Mouse (Mus musculus) neural tube, embryonic 11.5 days (tissue): ENCODE data around the gene Tceanc2. TPM values are rescaled to one million over a fixed set of nuclear protein-coding genes. Genes with fewer than 3 reads are reported as not detected.

Experiments
- ATAC-seq: fragments of 200-750 bp; cut with Nextera tagmentation; 2 replicates; pipeline ENCODE4 v1.8.0; 2017; ENCODE audit warnings: moderate number of reproducible peaks, mild to moderate bottlenecking, moderate TSS enrichment, moderate library complexity; ENCODE audit not compliant: insufficient read depth, low FRiP score, low TSS enrichment
- DNase-seq: peaks from one replicate; pipeline ENCODE4 v3.0.0-alpha.2; 2015; ENCODE audit warnings: low spot score
- H3K27ac ChIP-seq: fragments of 300-500 bp; sonication (generic); 2 replicates; pipeline ENCODE4 v1.5.1; 2014; ENCODE audit warnings: low read depth, mild to moderate bottlenecking, low read length
- H3K27me3 ChIP-seq: fragments of 300-500 bp; sonication (generic); 2 replicates; pipeline ENCODE4 v1.6.1; 2014; ENCODE audit warnings: mild to moderate bottlenecking, low read length, mixed read lengths; ENCODE audit not compliant: control insufficient read depth, insufficient read depth
- H3K36me3 ChIP-seq: fragments of 300-500 bp; sonication (generic); 2 replicates; pipeline ENCODE4 v1.6.1; 2014; ENCODE audit warnings: mild to moderate bottlenecking, low read length, moderate library complexity, mixed read lengths; ENCODE audit not compliant: control insufficient read depth, insufficient read depth
- H3K4me1 ChIP-seq: fragments of 300-500 bp; sonication (generic); 2 replicates; pipeline ENCODE4 v1.6.1; 2014; ENCODE audit warnings: low read length, mixed read lengths; ENCODE audit not compliant: control insufficient read depth, insufficient read depth
- H3K4me2 ChIP-seq: fragments of 300-500 bp; sonication (generic); 2 replicates; pipeline ENCODE4 v1.6.1; 2014; ENCODE audit warnings: low read depth, mild to moderate bottlenecking, moderate library complexity
- H3K4me3 ChIP-seq: fragments of 300-500 bp; sonication (generic); 2 replicates; pipeline ENCODE4 v1.5.1; 2014; ENCODE audit warnings: low read depth, low read length
- H3K9ac ChIP-seq: fragments of 300-500 bp; sonication (generic); 2 replicates; pipeline ENCODE4 v1.6.1; 2014; ENCODE audit warnings: mild to moderate bottlenecking, low read length
- H3K9me3 ChIP-seq: fragments of 300-500 bp; sonication (generic); 2 replicates; pipeline ENCODE4 v1.6.1; 2016; ENCODE audit warnings: low read length; ENCODE audit not compliant: control insufficient read depth
- WGBS: fragments of 180-500 bp; shearing (Covaris S2); extraction: QIAGEN DNeasy Blood & Tissue Kit; methylation state at CpG from one replicate; pipeline ENCODE4 v1.1.7; 2014; 5-methylcytosine and 5-hydroxymethylcytosine counted together
- polyA plus RNA-seq: library from polyadenylated mRNA; unstranded; fragments of >200 nt; fragmentation: Nextera tagmentation; extraction: Ambion mirVana; gene quantifications from 2 replicates; pipeline ENCODE4 v1.2.1, GENCODE M21; 2014

Gene Tceanc2
- polyA plus RNA-seq, 1 experiment from 2014 or later = 24.8 TPM

- Histone ChIP-seq H3K27me3 (no peaks in the 10 kb centered on the region), H3K9me3 (no peaks in the 10 kb centered on the region), H3K4me3 (no peak within 1 kb of the TSS), H3K9ac (no peak within 1 kb of the TSS), H3K4me1 (peaks cover 11% of the 10 kb centered on the region), H3K4me2 (no peak within 1 kb of the TSS), H3K27ac (peak within 1 kb of the TSS; percentile 60), H3K36me3 (no peaks in the 10 kb centered on the region)
- ATAC-seq (0 out of 2 replicates have a peak, but pooled peaks have one; percentile 20), DNase-seq (no peak)
- 43% methylated on average over 16 of the region's 16 CpGs for WGBS
Observed at GRCm38 (mm10) chr4:107096841-107097373, 82.0 kb downstream of the Tceanc2 start, which contains the start of gene Cdcp2. Cdcp2 (plus strand) TSS chr4:107096891.

GRCm38 (mm10) chr4:107096043-107096442 lies 82.9 kb downstream of the Tceanc2 start:
- no peaks in the 10 kb centered on the region for H3K9me3 ChIP-seq
- H3K4me1 ChIP-seq = peaks cover 11% of the 10 kb centered on the region
- H3K4me2 ChIP-seq = no peak overlapping the region
- no peak for DNase-seq
- H3K36me3 ChIP-seq = no peaks in the 10 kb centered on the region
- WGBS = 39% methylated on average over 6 of the region's 6 CpGs
- peak overlapping the region; percentile 60 for H3K27ac ChIP-seq
- ATAC-seq = no peak
- no peak overlapping the region for H3K4me3 ChIP-seq
- no peak overlapping the region for H3K9ac ChIP-seq
- no peaks in the 10 kb centered on the region for H3K27me3 ChIP-seq

- Histone ChIP-seq H3K4me2 (no peak overlapping the region), H3K9ac (no peak overlapping the region), H3K27ac (no peak overlapping the region), H3K9me3 (no peaks in the 10 kb centered on the region), H3K36me3 (no peaks in the 10 kb centered on the region), H3K27me3 (no peaks in the 10 kb centered on the region), H3K4me3 (no peak overlapping the region), H3K4me1 (peaks cover 11% of the 10 kb centered on the region)
- ATAC-seq (no peak), DNase-seq (no peak)
- WGBS = 82% methylated on average over 16 of the region's 16 CpGs
Observed at GRCm38 (mm10) chr4:107094484-107095187, 84.3 kb downstream of the Tceanc2 start.

- 81% methylated on average over 14 of the region's 14 CpGs for WGBS
- no peak overlapping the region for H3K9ac ChIP-seq
- no peak overlapping the region for H3K4me2 ChIP-seq
- 0 out of 2 replicates have a peak, but pooled peaks cover 5% of the 10 kb centered on the region for H3K4me1 ChIP-seq
- no peak overlapping the region for H3K4me3 ChIP-seq
- DNase-seq (no peak), ATAC-seq (no peak)
- no peaks in the 10 kb centered on the region for H3K27me3 ChIP-seq
- no peaks in the 10 kb centered on the region for H3K9me3 ChIP-seq
- no peak overlapping the region for H3K27ac ChIP-seq
- H3K36me3 ChIP-seq = no peaks in the 10 kb centered on the region
Observed at GRCm38 (mm10) chr4:107091696-107092095, 87.2 kb downstream of the Tceanc2 start.

- H3K27me3 ChIP-seq = no peaks in the 10 kb centered on the region
- no peaks in the 10 kb centered on the region for H3K9me3 ChIP-seq
- peaks cover 12% of the 10 kb centered on the region for H3K4me1 ChIP-seq
- H3K9ac ChIP-seq = peak overlapping the region; percentile 1
- WGBS = 20% methylated on average over 6 of the region's 6 CpGs
- no peaks in the 10 kb centered on the region for H3K36me3 ChIP-seq
- H3K4me3 ChIP-seq = no peak overlapping the region
- ATAC-seq (peak; percentile 94), DNase-seq (peak; percentile 84)
- no peak overlapping the region for H3K4me2 ChIP-seq
- peak overlapping the region; percentile 69 for H3K27ac ChIP-seq
Observed at GRCm38 (mm10) chr4:107084858-107085257, 94.1 kb downstream of the Tceanc2 start.

GRCm38 (mm10) chr4:107084343-107084742 lies 94.6 kb downstream of the Tceanc2 start:
- ATAC-seq = peak; percentile 56

More at GRCm38 (mm10) chr4:107084343-107084742, 94.6 kb downstream of the Tceanc2 start:
- peak overlapping the region; percentile 1 for H3K9ac ChIP-seq
- DNase-seq = peak; percentile 50
- H3K36me3 ChIP-seq = no peaks in the 10 kb centered on the region
- WGBS = 23% methylated on average over 1 of the region's 1 CpGs
- H3K27me3 ChIP-seq = no peaks in the 10 kb centered on the region
- H3K9me3 ChIP-seq = no peaks in the 10 kb centered on the region
- peak overlapping the region; percentile 69 for H3K27ac ChIP-seq
- peaks cover 12% of the 10 kb centered on the region for H3K4me1 ChIP-seq
- H3K4me2 ChIP-seq = no peak overlapping the region
- H3K4me3 ChIP-seq = no peak overlapping the region

Other genes with a start within 250 kb of the Tceanc2 start
- gene Mrpl37, start 112.2 kb downstream of the Tceanc2 start, polyA plus RNA-seq = 122 and 124 TPM in 2 replicates
- 3.7 and 7.0 TPM in 2 replicates for gene Cyb5rl, start 112.1 kb downstream of the Tceanc2 start, polyA plus RNA-seq
- gene Cdcp2, start 82.2 kb downstream of the Tceanc2 start, polyA plus RNA-seq = 0.24 and 0.64 TPM in 2 replicates
- gene Tmem59, start 717 bp downstream of the Tceanc2 start, polyA plus RNA-seq = 316 and 334 TPM in 2 replicates
- not detected in 2 replicates for gene Ldlrad1, start 30.1 kb upstream of the Tceanc2 start, polyA plus RNA-seq
- gene Lrrc42, start 74.4 kb upstream of the Tceanc2 start, polyA plus RNA-seq = 81.8 and 83.9 TPM in 2 replicates
- 26.1 and 31.6 TPM in 2 replicates for gene Hspb11, start 74.5 kb upstream of the Tceanc2 start, polyA plus RNA-seq
- not detected in 2 replicates for gene Dio1, start 128.1 kb upstream of the Tceanc2 start, polyA plus RNA-seq
- 43.0 and 43.3 TPM in 2 replicates for gene Yipf1, start 135.2 kb upstream of the Tceanc2 start, polyA plus RNA-seq
- gene Ndc1, start 188.7 kb upstream of the Tceanc2 start, polyA plus RNA-seq = 47.7 and 48.8 TPM in 2 replicates